Mouse (Mus musculus) embryonic facial prominence, embryonic 12.5 days (tissue): ENCODE measurements around the gene Luc7l3. TPM values are rescaled to one million over a fixed set of nuclear protein-coding genes. Genes with fewer than 3 reads are reported as not detected.

ENCODE experiments used
- ATAC-seq: fragments of 200-750 bp; cut with Nextera tagmentation; 2 replicates; pipeline ENCODE4 v1.8.0; 2017; ENCODE audit not compliant: insufficient number of reproducible peaks, insufficient read depth, low FRiP score, low TSS enrichment
- H3K27ac ChIP-seq: fragments of 300-500 bp; sonication (generic); 2 replicates; pipeline ENCODE4 v1.5.1; 2016; ENCODE audit warnings: mild to moderate bottlenecking
- H3K27me3 ChIP-seq: fragments of 300-500 bp; sonication (generic); 2 replicates; pipeline ENCODE4 v1.6.1; 2016; ENCODE audit warnings: mild to moderate bottlenecking, moderate library complexity
- H3K36me3 ChIP-seq: fragments of 300-500 bp; sonication (generic); 2 replicates; pipeline ENCODE4 v1.6.1; 2016; ENCODE audit warnings: mild to moderate bottlenecking
- H3K4me1 ChIP-seq: fragments of 300-500 bp; sonication (generic); 2 replicates; pipeline ENCODE4 v1.6.1; 2016
- H3K4me2 ChIP-seq: fragments of 300-500 bp; sonication (generic); replicated peaks from 2 replicates; pipeline ENCODE4 v1.6.1; 2016; ENCODE audit warnings: mild to moderate bottlenecking, moderate library complexity
- H3K4me3 ChIP-seq: fragments of 300-500 bp; sonication (generic); 2 replicates; pipeline ENCODE4 v1.5.1; 2016; ENCODE audit warnings: mild to moderate bottlenecking
- H3K9ac ChIP-seq: fragments of 300-500 bp; sonication (generic); 2 replicates; pipeline ENCODE4 v1.6.1; 2016; ENCODE audit warnings: mild to moderate bottlenecking, moderate library complexity
- H3K9me3 ChIP-seq: fragments of 300-500 bp; sonication (generic); 2 replicates; pipeline ENCODE4 v1.6.1; 2016; ENCODE audit warnings: mild to moderate bottlenecking, moderate library complexity
- WGBS: fragments of 180-500 bp; shearing (Covaris S2); methylation state at CpG from one replicate; pipeline ENCODE4 v1.1.7; 2016; 5-methylcytosine and 5-hydroxymethylcytosine counted together
- polyA plus RNA-seq: library from polyadenylated mRNA; unstranded; fragments of >200 nt; fragmentation: Nextera tagmentation; extraction: Ambion mirVana; gene quantifications from 2 replicates; pipeline ENCODE4 v1.2.1, GENCODE M21; 2016

Luc7l3 gene
- polyA plus RNA-seq, 1 experiment from 2014 or later: 146 TPM

DNA sequence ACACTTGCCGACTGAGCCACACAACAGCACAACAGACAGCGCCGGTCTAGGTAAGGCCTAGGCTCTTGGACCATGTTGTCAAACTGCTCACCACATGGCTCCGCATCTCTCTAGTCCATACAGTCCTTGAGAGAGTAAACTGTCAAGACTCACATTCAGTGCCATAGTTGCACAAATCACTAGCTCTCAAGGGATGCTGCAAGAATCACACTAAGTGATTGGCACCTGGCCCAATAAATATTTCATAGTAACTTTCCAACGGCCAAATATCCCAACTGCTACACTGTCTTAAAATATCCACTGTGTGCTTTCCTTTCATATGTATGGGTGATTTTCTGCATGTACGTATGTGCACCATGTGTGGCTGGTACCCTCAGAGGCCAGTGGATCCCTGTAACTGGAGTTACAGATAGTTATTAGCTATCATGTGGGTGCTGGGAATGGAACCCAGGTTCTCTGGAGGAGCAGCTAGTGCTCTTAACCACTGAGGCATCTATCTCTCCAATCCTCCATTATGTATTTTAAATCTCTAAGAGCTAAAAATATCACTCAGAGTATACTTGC, 38.2 kb downstream of the Luc7l3 start:
- WGBS: 94% methylated on average over 6 of the region's 6 CpGs

GRCm38 (mm10) chr11:94282291-94282690, 39.5 kb downstream of the Luc7l3 start:
- no peak overlapping the region for H3K9ac ChIP-seq
- H3K27me3 ChIP-seq: no peaks in the 10 kb centered on the region
- WGBS: 68% methylated on average over 5 of the region's 5 CpGs
- no peak overlapping the region for H3K27ac ChIP-seq
- H3K36me3 ChIP-seq: peaks cover 25% of the 10 kb centered on the region
- no peak overlapping the region for H3K4me3 ChIP-seq
- H3K9me3 ChIP-seq: no peaks in the 10 kb centered on the region
- no peak for ATAC-seq
- H3K4me2 ChIP-seq: no peak overlapping the region
- H3K4me1 ChIP-seq: no peaks in the 10 kb centered on the region

More for the DNA sequence above, 38.2 kb downstream of the Luc7l3 start:
- no peak overlapping the region for H3K4me2 ChIP-seq
- H3K27ac ChIP-seq: no peak overlapping the region
- H3K4me3 ChIP-seq: no peak overlapping the region
- H3K9me3 ChIP-seq: no peaks in the 10 kb centered on the region
- H3K4me1 ChIP-seq: no peaks in the 10 kb centered on the region
- peaks cover 35% of the 10 kb centered on the region for H3K36me3 ChIP-seq
- H3K9ac ChIP-seq: no peak overlapping the region
- ATAC-seq: no peak
- no peaks in the 10 kb centered on the region for H3K27me3 ChIP-seq

DNA sequence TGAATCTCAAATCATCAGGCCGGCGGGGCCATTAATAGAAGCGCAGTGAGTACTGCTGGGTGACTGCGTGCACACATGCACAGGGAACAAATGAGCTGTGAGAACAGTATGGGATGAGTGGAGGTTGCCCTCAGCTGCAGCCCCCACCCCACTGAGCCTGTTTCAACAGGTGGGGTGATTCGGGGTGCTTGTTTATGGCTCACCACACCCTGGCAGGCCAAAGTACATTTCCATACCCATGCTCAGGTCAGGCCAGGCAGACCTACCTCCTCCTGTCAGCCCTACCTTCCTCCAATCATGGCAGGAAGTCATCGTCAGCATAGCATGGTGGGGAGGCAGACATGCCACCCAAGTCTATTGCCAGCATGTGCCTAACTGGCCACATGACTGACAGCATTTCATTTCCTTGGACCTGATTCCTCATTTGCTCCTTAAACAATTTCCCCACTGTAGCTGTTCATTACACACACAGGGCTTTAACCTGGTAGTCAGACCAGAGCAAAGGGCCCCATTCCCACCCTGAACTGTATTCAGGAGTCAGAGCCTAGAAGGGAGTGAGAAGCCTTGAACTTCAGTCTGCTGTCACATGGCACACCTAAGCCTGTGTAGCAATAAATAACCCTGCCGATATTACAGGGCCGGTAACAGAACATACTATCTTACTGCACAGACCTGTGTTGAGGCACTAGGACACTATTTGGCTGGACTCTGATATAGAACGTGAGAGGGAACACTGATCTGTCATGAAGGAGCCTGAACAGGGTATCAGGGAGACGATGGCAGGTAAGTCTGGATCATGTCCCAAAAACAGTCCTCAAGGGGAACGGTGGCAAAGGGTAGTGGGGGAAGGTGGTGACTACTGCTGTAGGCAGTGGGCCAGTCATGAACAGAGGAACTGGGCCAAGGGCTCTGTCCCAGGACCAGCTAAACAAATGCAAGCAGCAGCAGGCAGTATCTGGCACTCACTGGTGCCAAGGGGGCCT, 40.3 kb downstream of the Luc7l3 start, which contains the start of gene Gm21885:
Gm21885 (plus strand) TSS at position 675 of the 983 bp plus-strand sequence.
- Histone ChIP-seq H3K36me3 (peaks cover 19% of the 10 kb centered on the region), H3K4me1 (0 out of 2 replicates have a peak, but pooled peaks cover 3% of the 10 kb centered on the region), H3K9ac (no peak within 1 kb of the TSS), H3K27me3 (no peaks in the 10 kb centered on the region), H3K27ac (no peak within 1 kb of the TSS), H3K9me3 (no peaks in the 10 kb centered on the region), H3K4me2 (no peak within 1 kb of the TSS), H3K4me3 (no peak within 1 kb of the TSS)
- ATAC-seq: no peak
- 84% methylated on average over 11 of the region's 11 CpGs for WGBS

- WGBS: 8% methylated on average over 20 of the region's 20 CpGs
- peak; percentile 16 for ATAC-seq
- Histone ChIP-seq H3K4me1 (peaks cover 8% of the 10 kb centered on the region; the same call in 1 of the 2 replicates), H3K27me3 (no peaks in the 10 kb centered on the region), H3K9ac (0 out of 2 replicates have a peak overlapping the region, but pooled peaks have one; percentile 0), H3K4me3 (peak overlapping the region; percentile 17; the same call in 1 of the 2 replicates), H3K36me3 (no peaks in the 10 kb centered on the region), H3K9me3 (no peaks in the 10 kb centered on the region), H3K27ac (no peak overlapping the region), H3K4me2 (peak overlapping the region; percentile 45)
Measured at GRCm38 (mm10) chr11:94276869-94277337, 44.9 kb downstream of the Luc7l3 start.

- H3K27ac ChIP-seq: no peak overlapping the region
- H3K4me1 ChIP-seq: peaks cover 8% of the 10 kb centered on the region; the same call in 1 of the 2 replicates
- no peak for ATAC-seq
- 96% methylated on average over 2 of the region's 2 CpGs for WGBS
- no peak overlapping the region for H3K4me3 ChIP-seq
- no peak overlapping the region for H3K4me2 ChIP-seq
- H3K9ac ChIP-seq: no peak overlapping the region
- H3K36me3 ChIP-seq: no peaks in the 10 kb centered on the region
- no peaks in the 10 kb centered on the region for H3K27me3 ChIP-seq
- no peaks in the 10 kb centered on the region for H3K9me3 ChIP-seq
Measured at GRCm38 (mm10) chr11:94275686-94276085, 46.1 kb downstream of the Luc7l3 start.

DNA sequence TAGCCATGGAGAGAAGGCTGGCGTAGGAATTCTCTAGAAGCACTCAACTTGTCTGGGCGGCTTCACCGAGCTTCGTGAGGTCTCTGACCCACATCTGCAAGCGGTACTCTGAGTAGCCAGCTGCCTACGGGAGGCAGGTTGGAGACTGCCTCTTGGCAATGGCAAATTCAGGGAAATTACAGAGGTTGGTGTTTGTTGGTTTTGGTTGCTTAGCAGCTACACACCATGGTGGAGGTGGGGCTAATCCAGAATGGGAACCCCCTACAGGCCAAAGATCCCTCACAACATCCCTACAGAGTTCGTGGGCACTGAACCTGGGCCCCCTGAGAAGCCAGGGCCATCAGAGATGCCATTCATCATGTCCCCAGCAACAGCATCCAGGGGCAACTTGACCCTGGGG, 46.6 kb downstream of the Luc7l3 start:
- H3K27me3 ChIP-seq: no peaks in the 10 kb centered on the region
- ATAC-seq: no peak
- no peak overlapping the region for H3K4me3 ChIP-seq
- H3K9me3 ChIP-seq: no peaks in the 10 kb centered on the region
- no peak overlapping the region for H3K9ac ChIP-seq
- peaks cover 8% of the 10 kb centered on the region; the same call in 1 of the 2 replicates for H3K4me1 ChIP-seq
- no peaks in the 10 kb centered on the region for H3K36me3 ChIP-seq
- H3K27ac ChIP-seq: no peak overlapping the region
- 78% methylated on average over 7 of the region's 7 CpGs for WGBS
- H3K4me2 ChIP-seq: no peak overlapping the region

GRCm38 (mm10) chr11:94274206-94274867, 47.5 kb downstream of the Luc7l3 start:
- Histone ChIP-seq H3K27ac (no peak overlapping the region), H3K36me3 (no peaks in the 10 kb centered on the region), H3K9ac (no peak overlapping the region), H3K4me1 (peaks cover 8% of the 10 kb centered on the region; the same call in 1 of the 2 replicates), H3K27me3 (no peaks in the 10 kb centered on the region), H3K4me2 (no peak overlapping the region), H3K9me3 (no peaks in the 10 kb centered on the region), H3K4me3 (no peak overlapping the region)
- 85% methylated on average over 10 of the region's 10 CpGs for WGBS
- no peak for ATAC-seq

DNA sequence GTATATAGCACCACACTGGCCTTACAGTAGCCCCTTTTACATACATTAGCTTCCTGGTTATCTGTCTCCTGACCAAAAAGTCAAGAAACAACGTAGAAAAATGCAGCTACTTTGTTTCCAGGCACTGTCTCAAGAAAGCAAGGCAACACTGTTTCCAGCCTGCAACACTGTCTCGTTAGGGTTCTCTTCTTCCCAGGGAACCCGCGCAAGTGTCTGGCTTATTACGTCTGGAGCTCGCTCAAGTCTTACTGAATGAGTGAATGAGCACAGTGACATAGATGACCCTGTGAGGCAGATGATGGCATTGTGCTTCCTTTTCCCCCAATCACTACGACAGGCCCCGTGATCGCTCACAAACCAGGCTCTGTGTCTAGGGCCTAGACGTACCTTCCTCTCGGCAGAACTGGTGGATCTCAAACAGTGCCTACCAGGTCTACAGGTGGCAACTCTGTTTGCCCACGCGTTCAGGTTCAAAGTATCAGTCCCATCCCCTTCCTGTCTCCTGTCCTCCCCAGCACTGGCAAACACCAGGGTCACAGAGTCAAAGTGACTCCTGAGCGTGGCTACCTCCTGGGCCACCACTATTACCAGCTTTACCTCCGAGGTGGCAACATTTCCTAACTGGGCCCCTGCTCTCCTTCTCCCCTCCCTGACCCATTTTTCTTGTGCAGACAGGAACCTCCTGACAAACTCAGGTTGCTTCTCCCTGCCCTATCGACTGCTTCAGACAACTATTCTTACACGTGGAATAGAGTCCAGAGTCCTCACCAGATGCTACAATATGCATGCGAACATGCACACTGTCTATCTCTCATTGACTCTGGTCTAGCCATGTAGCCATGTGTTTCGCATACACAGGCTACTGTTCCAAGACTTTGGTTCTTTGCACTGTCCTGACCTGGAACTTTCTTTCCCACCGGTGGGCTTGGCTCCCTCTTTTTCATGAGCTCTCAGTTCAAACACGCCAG, 48.5 kb downstream of the Luc7l3 start:
- H3K9me3 ChIP-seq: no peaks in the 10 kb centered on the region
- no peak overlapping the region for H3K9ac ChIP-seq
- no peak overlapping the region for H3K27ac ChIP-seq
- H3K36me3 ChIP-seq: no peaks in the 10 kb centered on the region
- no peak overlapping the region for H3K4me3 ChIP-seq
- H3K27me3 ChIP-seq: no peaks in the 10 kb centered on the region
- WGBS: 87% methylated on average over 21 of the region's 21 CpGs
- peaks cover 14% of the 10 kb centered on the region for H3K4me1 ChIP-seq
- no peak overlapping the region for H3K4me2 ChIP-seq
- ATAC-seq: no peak

GRCm38 (mm10) chr11:94271015-94271414, 50.8 kb downstream of the Luc7l3 start:
- no peaks in the 10 kb centered on the region for H3K9me3 ChIP-seq
- H3K4me3 ChIP-seq: no peak overlapping the region
- H3K27ac ChIP-seq: no peak overlapping the region
- no peak for ATAC-seq
- H3K4me1 ChIP-seq: peaks cover 18% of the 10 kb centered on the region
- H3K9ac ChIP-seq: no peak overlapping the region
- no peaks in the 10 kb centered on the region for H3K36me3 ChIP-seq
- 89% methylated on average over 2 of the region's 2 CpGs for WGBS
- H3K27me3 ChIP-seq: no peaks in the 10 kb centered on the region
- H3K4me2 ChIP-seq: no peak overlapping the region

DNA sequence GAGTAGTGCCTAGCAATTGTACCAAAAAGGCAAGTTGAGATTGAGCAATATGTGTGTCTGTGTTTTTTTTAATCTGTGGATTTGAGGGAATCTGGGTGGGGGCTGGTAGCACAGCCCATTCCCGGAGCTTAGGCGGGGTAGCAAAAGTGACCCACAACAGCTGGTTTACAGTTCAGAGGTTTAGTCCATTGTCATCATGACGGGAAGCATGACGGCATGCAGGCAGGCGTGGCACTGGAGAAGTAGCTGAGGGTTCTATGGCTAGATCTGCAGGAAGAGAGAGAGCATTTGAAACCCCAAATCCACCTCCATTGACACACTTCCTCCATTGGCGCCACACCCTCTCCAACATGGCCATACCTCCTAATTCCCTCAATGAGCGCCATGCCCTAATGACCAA, 51.9 kb downstream of the Luc7l3 start:
- Histone ChIP-seq H3K9me3 (no peaks in the 10 kb centered on the region), H3K27ac (no peak overlapping the region), H3K4me3 (no peak overlapping the region), H3K4me1 (peaks cover 25% of the 10 kb centered on the region), H3K27me3 (no peaks in the 10 kb centered on the region), H3K9ac (no peak overlapping the region), H3K36me3 (no peaks in the 10 kb centered on the region), H3K4me2 (no peak overlapping the region)
- WGBS: 90% methylated on average over 7 of the region's 7 CpGs
- no peak for ATAC-seq
